Mouse (Mus musculus) CD8-positive naive resting alpha-beta T cell, adult 2 months (primary cell): ENCODE results near the gene Pakap.
A peak's percentile ranks its signal among the peaks of the same experiment; 100 is the strongest.

Experiments used
- DNase-seq, 2 experiments: peaks; one replicate each; pipeline ENCODE4 v3.0.0; 2022; ENCODE audit warnings: low read depth in 2 of 2, low spot score in 2 of 2

The Pakap gene

DNA sequence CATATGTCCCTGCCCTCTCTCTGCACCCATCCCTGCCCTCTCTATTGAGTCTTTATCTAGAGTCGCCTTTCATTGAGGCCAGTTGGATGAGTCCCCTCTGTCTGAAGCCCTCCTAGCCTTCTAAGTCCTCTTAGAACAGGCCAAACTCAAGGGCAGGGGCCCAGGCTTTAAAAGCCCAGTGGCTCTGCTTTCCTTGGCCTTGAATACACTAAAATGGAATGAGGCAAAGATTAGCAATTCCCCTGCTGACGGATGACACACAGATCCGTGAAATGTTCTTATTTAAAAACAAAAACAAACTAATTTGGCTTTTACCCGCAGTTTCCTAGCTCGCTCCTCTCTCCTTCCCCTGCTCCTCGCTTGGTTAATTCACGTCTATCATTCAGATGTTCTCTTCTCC lies 194.4 kb downstream of the Pakap start:
- no peak for DNase-seq

GRCm38 (mm10) chr4:57764392-57764791 lies 196.4 kb downstream of the Pakap start:
- no peak for DNase-seq

DNA sequence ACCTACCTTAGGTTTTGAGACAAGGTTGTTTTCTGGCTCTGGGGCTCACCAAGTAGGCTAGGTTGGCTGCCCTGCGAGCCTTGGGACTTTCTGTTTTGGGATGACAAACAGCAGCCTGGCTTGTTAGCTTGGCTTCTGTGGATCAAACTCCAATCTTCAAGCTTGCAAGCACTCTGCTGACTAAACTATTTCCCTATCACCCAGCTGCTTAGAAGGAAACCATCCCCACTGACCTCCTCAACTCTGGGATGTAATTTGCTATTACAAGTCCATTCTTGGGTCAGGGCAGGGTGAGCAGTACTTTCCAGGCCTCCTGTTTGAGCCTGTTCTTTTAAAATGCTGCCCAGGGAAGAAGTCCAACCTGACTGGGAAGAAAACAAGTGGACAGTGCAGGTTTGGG lies 196.9 kb downstream of the Pakap start:
- no peak for DNase-seq

- DNase-seq = no peak
Measured at GRCm38 (mm10) chr4:57765806-57766205, 197.8 kb downstream of the Pakap start.

- DNase-seq = no peak
Measured at GRCm38 (mm10) chr4:57769007-57769406, 201.0 kb downstream of the Pakap start.

- DNase-seq = no peak
Measured at GRCm38 (mm10) chr4:57770185-57770823, 202.3 kb downstream of the Pakap start.

DNA sequence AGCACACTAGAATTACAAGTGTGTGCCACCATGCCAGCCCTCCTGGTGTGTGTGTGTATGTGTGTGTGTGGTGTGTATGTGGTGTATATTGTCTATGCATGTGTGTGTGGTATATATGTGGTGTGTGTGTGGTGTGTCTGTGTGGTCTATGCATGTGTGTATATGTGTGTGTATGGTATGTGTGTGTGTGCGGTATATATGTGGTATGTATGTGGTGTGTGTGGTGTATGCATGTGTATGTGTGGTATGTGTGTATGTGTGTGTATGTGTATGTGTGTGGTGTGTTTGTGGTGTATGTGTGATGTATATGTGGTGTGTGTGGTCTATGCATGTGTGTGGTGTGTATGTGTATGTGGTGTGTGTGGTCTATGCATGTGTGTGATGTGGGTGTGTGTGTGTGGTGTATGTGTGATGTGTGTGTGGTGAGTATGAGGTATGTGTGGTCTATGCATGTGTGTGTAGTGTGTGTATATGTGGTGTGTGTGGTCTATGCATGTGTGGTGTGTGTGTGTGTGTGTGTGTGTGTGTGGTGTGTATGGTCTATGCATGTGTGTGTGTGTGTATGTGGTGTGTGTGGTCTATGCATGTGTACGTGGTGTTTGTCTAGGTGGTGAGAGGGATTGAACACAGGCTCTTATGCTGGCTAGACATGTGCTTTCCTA lies 203.7 kb downstream of the Pakap start:
- DNase-seq = no peak

DNA sequence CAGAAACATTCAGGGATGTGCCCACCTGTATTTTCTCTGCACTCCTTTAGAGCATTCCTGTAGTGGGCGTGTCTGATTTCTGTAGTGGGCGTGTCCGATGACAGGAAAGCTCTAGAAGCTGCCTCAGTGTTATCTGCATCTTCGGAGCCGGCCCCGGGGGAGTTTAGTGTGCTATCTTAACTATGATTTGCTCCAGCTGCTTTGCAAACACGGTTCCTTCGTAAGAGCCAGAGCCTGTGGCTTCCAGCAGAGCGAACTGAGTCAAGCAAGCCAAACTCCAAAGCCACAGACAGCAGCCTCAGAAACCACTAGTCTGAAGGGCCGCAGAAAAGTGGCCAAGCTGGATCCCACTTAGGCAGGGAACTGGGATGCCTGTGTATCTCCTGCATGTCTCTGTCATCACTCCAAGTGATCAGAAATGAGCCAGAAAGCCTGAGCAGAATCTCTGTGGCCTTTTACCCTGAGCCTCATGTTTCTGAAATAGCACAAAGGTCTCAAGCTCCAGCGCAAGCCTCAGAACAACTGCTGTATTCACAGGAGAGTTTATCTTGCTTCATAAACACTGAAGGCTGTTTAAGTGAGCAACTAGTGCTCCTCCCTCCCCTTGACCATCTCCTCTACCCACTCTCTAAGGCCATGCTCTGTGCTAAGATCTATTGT lies 205.0 kb downstream of the Pakap start:
- DNase-seq = no peak

GRCm38 (mm10) chr4:57774517-57774916 lies 206.5 kb downstream of the Pakap start:
- DNase-seq = no peak

DNA sequence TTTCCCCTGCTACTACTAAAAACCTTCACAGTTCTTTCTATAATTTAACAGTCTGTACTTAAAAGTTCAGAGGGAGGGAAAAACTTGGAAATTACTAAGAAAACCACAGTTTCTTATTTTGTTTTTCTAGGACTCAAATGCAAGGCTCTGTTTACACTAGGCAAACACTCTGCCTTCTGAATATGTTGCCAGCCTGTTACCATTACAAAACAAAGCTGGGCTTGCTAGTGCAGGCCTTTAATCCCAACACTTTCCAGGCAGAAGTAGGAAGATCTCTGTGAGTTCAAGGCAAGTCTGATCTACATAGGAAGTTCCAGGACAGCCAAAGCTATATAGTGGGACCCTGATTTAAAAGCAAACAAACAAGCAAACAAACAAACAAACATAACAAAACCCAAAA lies 207.6 kb downstream of the Pakap start:
- DNase-seq = no peak

GRCm38 (mm10) chr4:57780403-57780802 lies 212.4 kb downstream of the Pakap start:
- DNase-seq = no peak

- DNase-seq = no peak
Measured at GRCm38 (mm10) chr4:57780833-57781641, 213.1 kb downstream of the Pakap start.

DNA sequence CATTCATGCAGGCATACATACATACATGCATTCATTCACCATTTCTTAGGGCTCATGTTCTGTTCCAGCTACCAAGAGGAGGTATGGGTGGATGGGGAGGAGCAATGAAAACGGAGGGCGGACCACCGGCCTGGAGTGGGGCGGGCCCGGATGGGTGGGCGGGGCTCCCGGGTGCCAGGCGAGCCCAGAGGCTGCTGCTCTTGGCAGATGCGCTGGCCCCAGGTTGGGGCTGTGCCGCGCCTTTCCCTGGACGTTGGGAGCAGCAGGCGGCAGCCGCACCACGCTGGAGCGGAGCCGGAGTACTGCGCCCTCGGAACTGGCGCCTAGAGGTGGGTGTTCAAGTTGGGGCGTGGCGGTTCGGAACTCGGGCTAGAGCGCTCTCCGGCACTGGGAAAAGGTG lies 214.0 kb downstream of the Pakap start:
- peak; percentile 58 to 70 for DNase-seq

DNA sequence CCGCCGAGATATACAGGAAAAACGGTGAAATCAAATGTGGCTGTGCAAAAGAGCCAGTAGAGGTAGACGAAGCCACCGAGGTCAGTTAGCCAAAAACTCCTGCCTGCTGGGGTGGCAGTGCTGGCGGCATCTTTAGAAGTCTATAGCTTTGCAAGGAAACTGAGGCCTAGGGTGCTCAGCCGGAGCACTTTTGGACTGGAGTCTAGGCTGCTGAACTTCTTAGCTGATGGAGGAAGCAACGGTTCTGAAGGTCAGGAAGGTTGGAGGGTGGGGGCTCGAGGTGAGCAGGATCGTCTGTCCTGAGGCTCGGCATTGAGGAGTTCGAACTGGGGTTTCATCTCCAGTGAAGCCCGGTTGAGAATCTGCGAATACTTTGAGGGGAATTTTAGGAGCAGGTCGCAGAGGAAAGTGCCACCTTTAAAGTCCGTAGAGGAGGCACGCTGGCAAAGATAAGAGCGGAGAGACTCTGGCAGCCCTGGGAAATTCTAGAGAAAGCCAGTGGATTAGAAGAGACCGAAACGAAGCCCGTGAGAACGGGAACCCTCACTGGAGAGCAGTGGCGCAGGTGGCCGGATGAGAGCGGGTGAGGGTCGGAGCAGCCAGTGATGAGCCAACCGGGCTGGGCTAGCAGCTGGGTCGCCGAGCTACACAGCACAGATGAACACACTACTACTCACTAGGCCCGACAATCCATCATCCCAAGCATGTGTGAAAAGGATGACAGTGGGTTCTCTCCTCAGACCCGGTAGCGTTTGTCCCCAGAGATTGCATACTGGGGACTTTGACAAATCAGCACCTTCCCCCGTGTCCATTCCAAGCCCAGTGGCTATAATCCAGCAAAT lies 214.8 kb downstream of the Pakap start:
- peak; percentile 7 to 32 for DNase-seq

DNA sequence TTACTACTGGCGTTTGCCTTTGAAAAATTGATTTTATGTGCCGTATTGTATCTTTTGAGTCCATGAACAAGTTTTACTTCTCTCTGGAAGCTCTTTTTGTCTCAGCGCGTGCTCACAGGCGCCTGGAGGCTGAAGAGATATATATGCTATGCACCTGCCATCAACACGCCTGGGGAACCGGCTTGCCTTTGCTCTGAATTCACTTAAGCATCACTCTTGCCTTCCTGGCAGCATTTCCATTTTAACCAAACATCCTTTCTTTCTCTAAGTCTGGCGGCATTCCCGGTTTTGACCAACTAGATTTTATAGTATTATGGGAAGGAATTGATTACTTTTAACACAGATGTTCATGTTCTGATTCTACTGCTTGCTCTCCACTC lies 215.4 kb downstream of the Pakap start:
- DNase-seq = no peak

- no peak for DNase-seq
Measured at GRCm38 (mm10) chr4:57783853-57784600, 216.0 kb downstream of the Pakap start.

DNA sequence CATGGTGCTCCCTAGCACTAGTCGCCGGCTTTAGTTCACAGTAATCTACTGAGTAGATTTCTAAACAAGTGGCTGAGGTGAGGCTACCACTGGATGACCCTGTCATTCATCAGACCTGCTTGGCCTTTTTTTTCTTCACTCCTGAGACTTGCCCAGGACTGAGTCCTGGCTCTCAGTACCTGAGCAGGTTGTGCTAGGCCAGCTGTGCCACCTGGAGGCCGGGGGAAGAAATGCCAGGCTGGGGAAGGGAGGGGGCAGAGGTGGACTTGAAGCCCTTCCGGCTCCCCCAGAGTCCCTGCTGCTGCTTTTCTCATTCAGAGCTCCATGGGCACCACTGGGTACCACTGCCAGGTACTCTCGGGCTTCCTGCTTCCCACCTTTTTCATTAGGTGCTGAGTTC lies 220.7 kb downstream of the Pakap start:
- DNase-seq = peak; percentile 27 to 50

DNA sequence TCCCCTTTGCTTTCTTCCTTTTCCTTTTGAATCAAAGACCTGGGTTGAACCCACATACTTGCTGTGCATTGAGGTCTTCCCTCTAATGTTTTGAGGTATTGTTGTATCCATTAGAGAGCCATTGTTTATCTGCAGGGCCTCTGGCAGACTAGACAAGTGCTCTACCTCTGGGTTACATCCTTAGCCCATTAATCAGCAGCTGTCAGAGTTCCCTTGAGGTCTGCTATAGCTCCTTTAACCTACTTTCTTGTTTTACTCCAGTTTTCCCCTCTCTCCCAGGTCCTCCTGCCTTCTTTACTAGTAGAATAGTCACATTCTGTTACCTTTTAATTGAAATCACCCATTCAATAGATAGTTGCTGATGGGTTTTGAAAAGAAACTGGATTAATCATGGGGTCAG lies 221.1 kb downstream of the Pakap start:
- no peak for DNase-seq

DNA sequence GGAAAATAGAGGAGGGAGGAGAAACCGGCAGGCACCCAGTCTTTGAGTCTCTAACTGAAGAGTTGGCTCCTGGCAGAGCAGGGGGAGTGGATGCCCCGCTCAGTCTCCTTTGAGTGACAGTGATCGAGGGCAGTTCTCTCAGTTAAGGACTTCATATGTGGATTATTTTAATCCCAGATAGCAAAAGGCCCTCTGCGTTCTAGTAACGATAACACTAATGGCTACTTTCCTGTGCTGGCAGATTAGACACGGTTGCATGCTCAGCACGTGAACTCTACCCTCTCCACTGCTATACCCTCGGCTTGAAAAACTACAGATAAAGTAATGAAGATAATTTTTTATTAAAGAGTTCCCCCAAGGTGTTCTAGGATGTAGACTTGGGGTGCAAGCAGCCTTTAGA lies 226.0 kb downstream of the Pakap start:
- no peak for DNase-seq

GRCm38 (mm10) chr4:57794547-57794946 lies 226.6 kb downstream of the Pakap start:
- DNase-seq = no peak
